Mouse (Mus musculus) bone marrow, adult 2 months (tissue): ENCODE results near the gene Rom1.

Experiments used
- CTCF ChIP-seq: fragments of 200-500 bp; IDR thresholded peaks from 2 replicates; pipeline ENCODE4 v1.5.1; 2011; ENCODE audit warnings: low read length, control low read depth; ENCODE audit not compliant: control insufficient read depth, insufficient read depth
- POLR2A ChIP-seq: fragments of 200-500 bp; IDR thresholded peaks from 2 replicates; pipeline ENCODE4 v1.6.1; 2011; ENCODE audit warnings: low read depth, mild to moderate bottlenecking, control low read depth, low read length, borderline replicate concordance; ENCODE audit not compliant: control insufficient read depth

GRCm38 (mm10) chr19:8926766-8927165 is 2.4 kb downstream of the Rom1 start:
- TF ChIP-seq CTCF (no peak), POLR2A (no peak)
